Mouse (Mus musculus): ENCODE results near the gene Acot8. TPM values are rescaled to one million over a fixed set of nuclear protein-coding genes. Genes with fewer than 3 reads are reported as not detected.

The Acot8 gene
- polyA plus RNA-seq, 1 experiment, result 45.6 TPM

DNA sequence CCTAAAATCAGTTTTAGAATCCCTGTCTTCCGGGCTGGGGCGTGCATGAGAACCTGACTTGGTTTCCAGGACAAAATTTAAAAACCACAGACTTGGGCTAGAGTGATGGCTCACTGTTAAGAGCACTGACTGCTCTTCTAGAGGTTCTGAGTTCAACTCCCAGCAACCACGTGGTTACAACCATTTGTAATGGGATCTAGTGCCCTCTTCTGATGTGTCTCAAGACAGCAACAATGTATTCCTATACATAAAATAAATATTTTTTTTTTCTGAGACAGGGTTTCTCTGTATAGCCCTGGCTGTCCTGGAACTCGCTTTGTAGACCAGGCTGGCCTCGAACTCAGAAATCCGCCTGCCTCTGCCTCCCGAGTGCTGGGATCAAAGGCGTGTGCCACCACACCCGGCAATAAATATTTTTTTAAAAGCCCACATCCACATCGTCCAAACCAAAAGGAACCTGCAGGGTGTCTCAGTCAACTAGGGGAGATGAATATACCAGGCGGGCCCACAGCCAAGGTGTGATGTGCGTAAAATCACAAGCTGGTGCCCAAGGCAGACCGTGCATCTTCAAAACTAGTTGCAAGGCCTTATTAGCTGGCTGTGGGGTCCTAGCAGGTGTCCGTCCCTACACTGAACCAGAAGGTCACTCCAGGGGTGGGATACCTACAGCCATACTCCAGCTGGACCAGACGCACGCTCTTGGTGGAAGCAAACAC, 27.5 kb upstream of the Acot8 start:
- Histone ChIP-seq H3K4me1 (ENCODE audit: control insufficient read depth, insufficient read depth, low read length) (peaks cover 18% of the 10 kb centered on the region), H3K36me3 (ENCODE audit: control insufficient read depth, insufficient read depth, low read length) (no peaks in the 10 kb centered on the region), H3K27me3 (ENCODE audit: control insufficient read depth, insufficient read depth, low read length) (no peaks in the 10 kb centered on the region), H3K27ac (ENCODE audit: control insufficient read depth, insufficient read depth, low read depth, low read length) (no peak overlapping the region), H3K4me3 (ENCODE audit: control insufficient read depth, low read depth, low read length) (no peak overlapping the region; the same call in 1 of the 2 replicates)
- no peak for TF ChIP-seq POLR2A (IDR thresholded peaks at IDR 0.05; ENCODE audit: control insufficient read depth, low read depth, low read length)

DNA sequence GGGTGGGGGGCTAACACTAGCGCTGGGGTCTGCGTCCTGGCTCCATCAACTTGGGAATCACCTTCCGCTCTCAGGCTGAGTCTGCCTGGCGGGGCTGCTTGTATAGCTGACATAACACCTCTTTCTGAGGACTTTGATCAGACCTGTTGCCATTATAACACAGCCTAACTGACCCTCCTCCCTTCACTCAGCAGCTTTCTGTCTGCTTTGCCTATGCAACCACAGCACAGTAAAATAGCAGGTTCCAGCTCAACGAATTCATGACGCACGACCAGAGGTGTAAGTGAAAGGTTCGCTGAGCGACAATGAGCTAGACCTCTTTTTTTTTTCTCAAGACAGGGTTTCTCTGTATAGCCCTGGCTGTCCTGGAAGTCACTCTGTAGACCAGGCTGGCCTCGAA, 26.3 kb upstream of the Acot8 start:
- H3K36me3 ChIP-seq (ENCODE audit: control insufficient read depth, insufficient read depth, low read length), result no peaks in the 10 kb centered on the region
- no peak overlapping the region for H3K27ac ChIP-seq (ENCODE audit: control insufficient read depth, insufficient read depth, low read depth, low read length)
- peaks cover 18% of the 10 kb centered on the region for H3K4me1 ChIP-seq (ENCODE audit: control insufficient read depth, insufficient read depth, low read length)
- no peak for TF ChIP-seq CTCF (IDR thresholded peaks at IDR 0.05; ENCODE audit: control insufficient read depth, insufficient read depth, insufficient replicate concordance, low read depth, low read length)
- no peak for TF ChIP-seq POLR2A (IDR thresholded peaks at IDR 0.05; ENCODE audit: control insufficient read depth, low read depth, low read length)
- H3K27me3 ChIP-seq (ENCODE audit: control insufficient read depth, insufficient read depth, low read length), result no peaks in the 10 kb centered on the region
- peak overlapping the region; percentile 32; the same call in 1 of the 2 replicates for H3K4me3 ChIP-seq (ENCODE audit: control insufficient read depth, low read depth, low read length)

DNA sequence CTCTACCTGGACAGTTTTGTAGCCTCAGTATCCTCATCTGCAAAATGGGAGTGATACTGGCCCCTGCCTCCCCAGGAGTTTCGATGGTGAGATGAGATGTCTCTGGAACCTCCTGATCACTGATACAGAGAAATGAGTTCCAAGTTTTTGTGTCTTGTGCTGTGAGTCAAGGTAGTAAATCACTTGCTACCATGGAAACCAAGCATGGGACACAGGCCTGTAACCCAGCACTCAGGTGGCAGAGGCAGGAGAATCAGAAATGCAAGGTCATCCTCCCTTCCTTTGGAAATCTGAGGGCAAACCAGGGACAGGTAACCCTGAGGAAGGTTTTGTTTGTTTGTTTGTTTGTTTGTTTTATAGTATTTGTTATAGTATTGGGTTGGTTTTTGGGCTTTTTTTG, 24.4 kb upstream of the Acot8 start:
- no peaks in the 10 kb centered on the region for H3K27me3 ChIP-seq (ENCODE audit: control insufficient read depth, insufficient read depth, low read length)
- H3K36me3 ChIP-seq (ENCODE audit: control insufficient read depth, insufficient read depth, low read length), result no peaks in the 10 kb centered on the region
- peak overlapping the region; percentile 23 for H3K4me3 ChIP-seq (ENCODE audit: control insufficient read depth, low read depth, low read length)
- no peak for TF ChIP-seq CTCF (IDR thresholded peaks at IDR 0.05; ENCODE audit: control insufficient read depth, insufficient read depth, insufficient replicate concordance, low read depth, low read length)
- no peak for TF ChIP-seq POLR2A (IDR thresholded peaks at IDR 0.05; ENCODE audit: control insufficient read depth, low read depth, low read length)
- H3K27ac ChIP-seq (ENCODE audit: control insufficient read depth, insufficient read depth, low read depth, low read length), result peak overlapping the region; percentile 9; the same call in 1 of the 2 replicates
- peaks cover 16% of the 10 kb centered on the region for H3K4me1 ChIP-seq (ENCODE audit: control insufficient read depth, insufficient read depth, low read length)

DNA sequence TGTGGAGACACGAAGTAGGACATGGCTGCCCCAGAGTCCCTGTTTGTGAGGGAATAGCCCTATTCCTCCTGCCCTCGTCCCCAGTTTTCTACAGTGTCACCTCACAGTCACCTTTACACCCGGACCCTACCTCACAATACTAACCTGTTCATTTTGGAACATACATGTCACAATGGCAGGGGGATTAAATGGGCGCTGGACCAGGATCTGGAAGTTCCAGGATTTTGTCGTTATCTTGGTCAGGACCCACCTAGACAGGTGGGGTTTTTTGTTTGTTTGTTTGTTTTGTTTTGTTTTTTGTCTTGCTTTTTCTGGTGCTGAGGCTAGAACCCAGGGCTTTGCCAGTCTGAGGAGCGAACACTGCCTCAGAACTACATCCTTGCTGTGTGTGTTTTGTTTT, 23.8 kb upstream of the Acot8 start, which contains the start of gene Spata25:
TSS of gene Spata25 (minus strand) at position 101 of the 400 bp plus-strand sequence.
- H3K4me1 ChIP-seq (ENCODE audit: control insufficient read depth, insufficient read depth, low read length), result peaks cover 10% of the 10 kb centered on the region
- peak within 1 kb of the TSS; percentile 23 for H3K4me3 ChIP-seq (ENCODE audit: control insufficient read depth, low read depth, low read length)
- no peaks in the 10 kb centered on the region for H3K36me3 ChIP-seq (ENCODE audit: control insufficient read depth, insufficient read depth, low read length)
- peak within 1 kb of the TSS; percentile 80 for H3K27ac ChIP-seq (ENCODE audit: control insufficient read depth, insufficient read depth, low read depth, low read length)
- H3K27me3 ChIP-seq (ENCODE audit: control insufficient read depth, insufficient read depth, low read length), result no peaks in the 10 kb centered on the region
- no peak for TF ChIP-seq CTCF (IDR thresholded peaks at IDR 0.05; ENCODE audit: control insufficient read depth, insufficient read depth, insufficient replicate concordance, low read depth, low read length)
- peak; percentile 49; the same call in 1 of the 2 replicates for TF ChIP-seq POLR2A (IDR thresholded peaks at IDR 0.05; ENCODE audit: control insufficient read depth, low read depth, low read length)

DNA sequence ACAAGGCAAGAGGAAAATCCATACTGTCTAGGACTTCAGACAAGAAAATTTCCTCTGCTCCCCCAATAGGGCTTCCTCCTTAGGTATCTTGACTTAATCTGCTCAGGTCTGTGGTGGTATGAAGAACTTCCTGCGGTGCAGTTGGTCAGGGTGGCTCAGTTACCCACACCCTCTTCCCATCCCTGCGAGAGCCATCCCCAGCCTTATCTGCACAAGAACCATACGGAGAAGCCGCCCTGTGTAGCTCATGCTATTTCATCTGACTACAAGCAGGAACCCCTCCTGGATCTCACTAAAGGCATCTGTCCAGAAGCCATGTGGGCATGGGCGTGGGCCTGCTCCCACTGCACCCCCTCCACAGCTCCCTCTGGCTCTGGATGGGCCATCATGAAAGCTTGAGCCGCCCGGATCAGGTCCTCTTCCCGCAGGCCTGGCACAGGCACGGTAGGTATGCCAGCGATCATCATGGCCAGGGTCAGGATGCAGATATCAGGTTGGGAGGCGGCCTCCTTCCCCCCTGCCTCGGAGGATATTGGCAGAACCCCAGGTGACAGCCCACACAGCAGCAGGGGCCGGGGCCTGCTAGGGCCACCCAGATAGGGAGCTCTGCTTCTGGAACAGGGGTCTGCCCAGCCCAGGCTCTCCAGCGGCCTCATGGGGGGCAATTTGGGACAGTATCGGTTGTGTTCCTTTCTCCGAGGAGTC, 22.6 kb upstream of the Acot8 start:
- H3K4me1 ChIP-seq (ENCODE audit: control insufficient read depth, insufficient read depth, low read length), result peaks cover under 1% of the 10 kb centered on the region
- H3K4me3 ChIP-seq (ENCODE audit: control insufficient read depth, low read depth, low read length), result peak overlapping the region; percentile 23
- H3K36me3 ChIP-seq (ENCODE audit: control insufficient read depth, insufficient read depth, low read length), result no peaks in the 10 kb centered on the region
- TF ChIP-seq CTCF (IDR thresholded peaks at IDR 0.05; ENCODE audit: control insufficient read depth, insufficient read depth, insufficient replicate concordance, low read depth, low read length) (no peak), POLR2A (IDR thresholded peaks at IDR 0.05; ENCODE audit: control insufficient read depth, low read depth, low read length) (no peak)
- no peaks in the 10 kb centered on the region for H3K27me3 ChIP-seq (ENCODE audit: control insufficient read depth, insufficient read depth, low read length)
- no peak overlapping the region for H3K27ac ChIP-seq (ENCODE audit: control insufficient read depth, insufficient read depth, low read depth, low read length)

DNA sequence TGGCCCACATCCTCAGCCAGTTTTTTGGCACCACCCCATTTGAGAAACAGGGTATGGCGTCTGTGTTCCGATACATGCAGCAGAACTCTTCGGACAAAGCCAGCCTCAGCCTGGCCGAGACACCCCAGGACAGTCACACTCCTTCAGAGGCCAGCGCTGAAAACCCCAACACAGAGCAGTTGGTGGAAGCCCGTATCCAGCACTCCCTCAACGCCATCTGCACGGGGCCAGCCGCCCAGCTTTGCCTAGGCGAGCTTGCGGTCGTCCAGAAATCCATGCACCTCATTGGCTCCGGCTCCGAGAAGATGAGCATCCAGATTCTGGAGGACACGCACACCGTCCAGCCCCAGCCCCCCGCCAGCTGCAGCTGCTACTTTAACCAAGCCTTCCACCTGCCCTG, 20.8 kb upstream of the Acot8 start:
- H3K27ac ChIP-seq (ENCODE audit: control insufficient read depth, insufficient read depth, low read depth, low read length), result no peak overlapping the region
- no peaks in the 10 kb centered on the region for H3K36me3 ChIP-seq (ENCODE audit: control insufficient read depth, insufficient read depth, low read length)
- H3K27me3 ChIP-seq (ENCODE audit: control insufficient read depth, insufficient read depth, low read length), result no peaks in the 10 kb centered on the region
- no peaks in the 10 kb centered on the region; the same call in 1 of the 2 replicates for H3K4me1 ChIP-seq (ENCODE audit: control insufficient read depth, insufficient read depth, low read length)
- no peak for TF ChIP-seq CTCF (IDR thresholded peaks at IDR 0.05; ENCODE audit: control insufficient read depth, insufficient read depth, insufficient replicate concordance, low read depth, low read length)
- TF ChIP-seq POLR2A (IDR thresholded peaks at IDR 0.05; ENCODE audit: control insufficient read depth, low read depth, low read length), result no peak
- no peak overlapping the region; the same call in 1 of the 2 replicates for H3K4me3 ChIP-seq (ENCODE audit: control insufficient read depth, low read depth, low read length)

DNA sequence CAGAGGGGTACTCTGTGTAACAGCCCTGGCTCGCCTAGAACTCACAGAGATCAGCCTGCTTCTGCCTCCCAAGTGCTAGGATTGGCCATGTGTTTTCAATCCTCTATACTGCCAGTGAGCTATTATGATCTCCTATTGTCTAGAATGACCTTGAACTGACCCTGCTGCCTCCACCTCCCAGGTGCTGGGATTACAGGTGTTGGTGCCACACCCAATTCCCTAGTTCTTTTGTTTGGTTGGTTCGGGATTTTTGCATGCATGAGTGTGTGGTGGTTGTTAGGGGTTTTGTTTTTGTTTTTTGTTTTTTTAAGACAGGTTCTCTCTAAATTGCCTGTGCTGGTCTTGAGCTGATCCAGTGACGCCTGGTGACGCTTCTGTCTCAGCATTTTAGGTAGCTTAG, 19.3 kb upstream of the Acot8 start:
- no peaks in the 10 kb centered on the region; the same call in 1 of the 2 replicates for H3K36me3 ChIP-seq (ENCODE audit: control insufficient read depth, insufficient read depth, low read length)
- no peak overlapping the region for H3K27ac ChIP-seq (ENCODE audit: control insufficient read depth, insufficient read depth, low read depth, low read length)
- no peak overlapping the region; the same call in 1 of the 2 replicates for H3K4me3 ChIP-seq (ENCODE audit: control insufficient read depth, low read depth, low read length)
- no peaks in the 10 kb centered on the region; the same call in 1 of the 2 replicates for H3K4me1 ChIP-seq (ENCODE audit: control insufficient read depth, insufficient read depth, low read length)
- TF ChIP-seq CTCF (IDR thresholded peaks at IDR 0.05; ENCODE audit: control insufficient read depth, insufficient read depth, insufficient replicate concordance, low read depth, low read length), result no peak
- no peak for TF ChIP-seq POLR2A (IDR thresholded peaks at IDR 0.05; ENCODE audit: control insufficient read depth, low read depth, low read length)
- no peaks in the 10 kb centered on the region for H3K27me3 ChIP-seq (ENCODE audit: control insufficient read depth, insufficient read depth, low read length)
